ENCODE assay signal across 14 mouse cellular contexts in genomic region chr17:24640119-24640518, GRCm38 (mm10). TPM values are rescaled to one million over a fixed set of nuclear protein-coding genes. Genes with fewer than 3 reads are reported as not detected.
DNase-seq lines count a peak whose midpoint lies in the region; ATAC-seq and TF ChIP-seq lines count a peak whose summit lies in the region.
"Had no signal": no experiment of that assay in that cellular context is flagged by ENCODE, and none has a peak within 500 bp of the region (broad histone marks: within the 10 kb centered on the region; RNA-seq: fewer than 3 reads in every experiment).

No protein-coding gene starts in this region.

- TF ChIP-seq CTCF in hindbrain, postnatal 0 days (IDR thresholded peaks at IDR 0.05; ENCODE audit: low read depth): no peak
- no peak for TF ChIP-seq CTCF in E14TG2a.4 (conservative IDR thresholded peaks at IDR 0.05; ENCODE audit: low read length)

- H3K4me1 ChIP-seq in hindbrain, embryonic 12.5 days: peaks cover 26% of the 10 kb centered on the region
- no peaks in the 10 kb centered on the region for H3K4me1 ChIP-seq in hindbrain, postnatal 0 days (ENCODE audit: insufficient read depth, low read length)
- peaks cover 94% of the 10 kb centered on the region for H3K4me1 ChIP-seq in E14TG2a.4 (replicated peaks; ENCODE audit: low read depth, low read length)
- H3K4me1 ChIP-seq in brown adipose tissue, adult 24 weeks (ENCODE audit: control insufficient read depth, insufficient read depth, insufficient read length, low read length): peaks cover 15% of the 10 kb centered on the region
- H3K4me1 ChIP-seq in intestine, embryonic 16.5 days (ENCODE audit: control insufficient read depth, insufficient read depth, low read length): peaks cover 28% of the 10 kb centered on the region

- no peak overlapping the region for H3K9ac ChIP-seq in hindbrain, embryonic 12.5 days
- H3K9ac ChIP-seq in hindbrain, postnatal 0 days (replicated peaks; ENCODE audit: low read length): no peak overlapping the region
- H3K9ac ChIP-seq in intestine, embryonic 16.5 days (ENCODE audit: low read depth, low read length): peak overlapping the region; percentile 33; the same call in 1 of the 2 replicates
- H3K9ac ChIP-seq: liver, embryonic 12.5 days; neural tube, embryonic 12.5 days had no signal

- no peaks in the 10 kb centered on the region for H3K27me3 ChIP-seq in hindbrain, embryonic 12.5 days
- no peaks in the 10 kb centered on the region for H3K27me3 ChIP-seq in hindbrain, postnatal 0 days (ENCODE audit: insufficient read depth, low read length)
- no peaks in the 10 kb centered on the region for H3K27me3 ChIP-seq in E14TG2a.4 (ENCODE audit: insufficient read depth, low read length)
- H3K27me3 ChIP-seq in intestine, embryonic 16.5 days (replicated peaks; ENCODE audit: control insufficient read depth, insufficient read depth, low read length): no peaks in the 10 kb centered on the region
- H3K27me3 ChIP-seq: liver, embryonic 12.5 days; neural tube, embryonic 12.5 days had no signal

- H3K27ac ChIP-seq in hindbrain, embryonic 12.5 days: peak overlapping the region; percentile 76
- no peak overlapping the region for H3K27ac ChIP-seq in hindbrain, postnatal 0 days
- H3K27ac ChIP-seq in brown adipose tissue, adult 24 weeks (replicated peaks; ENCODE audit: low read depth, low read length): 0 out of 2 replicates have a peak overlapping the region, but pooled peaks have one; percentile 9
- H3K27ac ChIP-seq in intestine, embryonic 16.5 days (ENCODE audit: low read length): peak overlapping the region; percentile 89
- H3K27ac ChIP-seq: liver, embryonic 12.5 days had no signal

- 84% methylated on average over 7 of the region's 7 CpGs for WGBS in hindbrain, embryonic 12.5 days
- 88% methylated on average over 7 of the region's 7 CpGs for WGBS in hindbrain, postnatal 0 days
- 89% methylated on average over 7 of the region's 7 CpGs for WGBS in intestine, embryonic 16.5 days

- peaks cover 3% of the 10 kb centered on the region; the same call in 1 of the 2 replicates for H3K36me3 ChIP-seq in hindbrain, embryonic 12.5 days
- H3K36me3 ChIP-seq in hindbrain, postnatal 0 days (ENCODE audit: insufficient read depth, low read length): 0 out of 2 replicates have a peak, but pooled peaks cover 16% of the 10 kb centered on the region
- peaks cover 60% of the 10 kb centered on the region for H3K36me3 ChIP-seq in E14TG2a.4 (ENCODE audit: insufficient read depth, low read length)
- no peaks in the 10 kb centered on the region for H3K36me3 ChIP-seq in intestine, embryonic 16.5 days (ENCODE audit: control insufficient read depth, insufficient read depth, low read length)
- H3K36me3 ChIP-seq: neural tube, embryonic 12.5 days had no signal

- H3K9me3 ChIP-seq in hindbrain, embryonic 12.5 days (replicated peaks): no peaks in the 10 kb centered on the region
- no peaks in the 10 kb centered on the region for H3K9me3 ChIP-seq in hindbrain, postnatal 0 days (ENCODE audit: low read length)
- no peaks in the 10 kb centered on the region for H3K9me3 ChIP-seq in E14TG2a.4 (ENCODE audit: low read length)
- no peaks in the 10 kb centered on the region for H3K9me3 ChIP-seq in intestine, embryonic 16.5 days (ENCODE audit: control insufficient read depth, low read length)
- H3K9me3 ChIP-seq: liver, embryonic 12.5 days; midbrain, embryonic 10.5 days; neural tube, embryonic 12.5 days had no signal

- ATAC-seq in hindbrain, embryonic 12.5 days (ENCODE audit: low FRiP score): no peak
- ATAC-seq in hindbrain, postnatal 0 days: no peak
- no peak for ATAC-seq in intestine, embryonic 16.5 days
- ATAC-seq: liver, embryonic 12.5 days had no signal

- DNase-seq in hindbrain, postnatal 0 days (ENCODE audit: low spot score): no peak
- no peak for DNase-seq in frontal cortex, postnatal 36 days (ENCODE audit: low spot score in 2 of 2)
- DNase-seq in thymus, postnatal 4 days: no peak
- DNase-seq: cerebellum, postnatal 14 days; gastrocnemius, postnatal 25 days; thymus, adult 2 months had no signal

- H3K4me2 ChIP-seq in hindbrain, embryonic 12.5 days (replicated peaks): no peak overlapping the region
- no peak overlapping the region for H3K4me2 ChIP-seq in hindbrain, postnatal 0 days (ENCODE audit: low read depth, low read length)
- H3K4me2 ChIP-seq in intestine, embryonic 16.5 days (ENCODE audit: low read depth, low read length): no peak overlapping the region
- H3K4me2 ChIP-seq: liver, embryonic 12.5 days had no signal

- no peak overlapping the region for H3K4me3 ChIP-seq in hindbrain, embryonic 12.5 days
- no peak overlapping the region for H3K4me3 ChIP-seq in hindbrain, postnatal 0 days (ENCODE audit: low read length)
- H3K4me3 ChIP-seq in E14TG2a.4 (replicated peaks; ENCODE audit: low read length): peak overlapping the region; percentile 80
- no peak overlapping the region for H3K4me3 ChIP-seq in brown adipose tissue, adult 24 weeks (ENCODE audit: insufficient read depth, low read depth, low read length)
- H3K4me3 ChIP-seq in intestine, embryonic 16.5 days (ENCODE audit: low read length): no peak overlapping the region
- H3K4me3 ChIP-seq: liver, embryonic 12.5 days; midbrain, embryonic 10.5 days; neural tube, embryonic 12.5 days had no signal

RNA-seq across cellular contexts. Expression of gene Nthl1, which starts 7.6 kb away (rescaled TPM):
- 14.4 and 15.7 TPM in 2 replicates for polyA plus RNA-seq in hindbrain, embryonic 12.5 days (2016; fragmentation: Nextera tagmentation; extraction: Ambion mirVana)
- 4.2 and 5.6 TPM in 2 replicates for total RNA-seq in hindbrain, postnatal 0 days (2014; rRNA removed)
- 7.2 and 7.8 TPM in 2 replicates for polyA plus RNA-seq in hindbrain, postnatal 0 days (2015; fragmentation: Nextera tagmentation; extraction: Ambion mirVana)
- 3.4 and 7.7 TPM in 2 replicates for polyA plus RNA-seq in brown adipose tissue, adult 24 weeks (2012; ENCODE audit: insufficient read depth, insufficient read length, missing spikeins)
- 17.2 and 18.1 TPM in 2 replicates for polyA plus RNA-seq in intestine, embryonic 16.5 days (2015; fragmentation: Nextera tagmentation; extraction: Ambion mirVana)

RNA-seq across cellular contexts. Expression of gene Tsc2, which starts 7.7 kb away (rescaled TPM):
- 85.5 and 86.2 TPM in 2 replicates for polyA plus RNA-seq in hindbrain, embryonic 12.5 days (2016; fragmentation: Nextera tagmentation; extraction: Ambion mirVana)
- total RNA-seq in hindbrain, postnatal 0 days (2014; rRNA removed): 98.0 and 114 TPM in 2 replicates
- polyA plus RNA-seq in hindbrain, postnatal 0 days (2015; fragmentation: Nextera tagmentation; extraction: Ambion mirVana): 45.7 and 51.2 TPM in 2 replicates
- 67.6 and 69.2 TPM in 2 replicates for polyA plus RNA-seq in brown adipose tissue, adult 24 weeks (2012; ENCODE audit: insufficient read depth, insufficient read length, missing spikeins)
- polyA plus RNA-seq in intestine, embryonic 16.5 days (2015; fragmentation: Nextera tagmentation; extraction: Ambion mirVana): 38.5 and 41.8 TPM in 2 replicates

RNA-seq across cellular contexts. Expression of gene Slc9a3r2, which starts 10.0 kb away (rescaled TPM):
- polyA plus RNA-seq in hindbrain, embryonic 12.5 days (2016; fragmentation: Nextera tagmentation; extraction: Ambion mirVana): 39.2 and 39.6 TPM in 2 replicates
- total RNA-seq in hindbrain, postnatal 0 days (2014; rRNA removed): 72.8 and 91.1 TPM in 2 replicates
- 57.6 and 60.6 TPM in 2 replicates for polyA plus RNA-seq in hindbrain, postnatal 0 days (2015; fragmentation: Nextera tagmentation; extraction: Ambion mirVana)
- 20.1 and 32.2 TPM in 2 replicates for polyA plus RNA-seq in brown adipose tissue, adult 24 weeks (2012; ENCODE audit: insufficient read depth, insufficient read length, missing spikeins)
- polyA plus RNA-seq in intestine, embryonic 16.5 days (2015; fragmentation: Nextera tagmentation; extraction: Ambion mirVana): 37.5 and 38.6 TPM in 2 replicates

RNA-seq across cellular contexts. Expression of gene Npw, which starts 18.1 kb away (rescaled TPM):
- not detected in 2 replicates for polyA plus RNA-seq in hindbrain, embryonic 12.5 days (2016; fragmentation: Nextera tagmentation; extraction: Ambion mirVana)
- 0.78 TPM in 1 of 2 replicates, not detected in the other for total RNA-seq in hindbrain, postnatal 0 days (2014; rRNA removed)
- polyA plus RNA-seq in hindbrain, postnatal 0 days (2015; fragmentation: Nextera tagmentation; extraction: Ambion mirVana): 0.65 and 0.81 TPM in 2 replicates
- not detected in 2 replicates for polyA plus RNA-seq in brown adipose tissue, adult 24 weeks (2012; ENCODE audit: insufficient read depth, insufficient read length, missing spikeins)
- 0.29 TPM in 1 of 2 replicates, not detected in the other for polyA plus RNA-seq in intestine, embryonic 16.5 days (2015; fragmentation: Nextera tagmentation; extraction: Ambion mirVana)
- total RNA-seq: gastrocnemius, postnatal 25 days had no signal
- polyA plus RNA-seq: brain, embryonic 14.5 days; midbrain, embryonic 10.5 days; neural tube, embryonic 12.5 days had no signal

RNA-seq across cellular contexts. Expression of gene Zfp598, which starts 29.4 kb away (rescaled TPM):
- 23.0 and 25.2 TPM in 2 replicates for polyA plus RNA-seq in hindbrain, embryonic 12.5 days (2016; fragmentation: Nextera tagmentation; extraction: Ambion mirVana)
- total RNA-seq in hindbrain, postnatal 0 days (2014; rRNA removed): 40.9 and 47.0 TPM in 2 replicates
- 14.2 and 14.6 TPM in 2 replicates for polyA plus RNA-seq in hindbrain, postnatal 0 days (2015; fragmentation: Nextera tagmentation; extraction: Ambion mirVana)
- polyA plus RNA-seq in brown adipose tissue, adult 24 weeks (2012; ENCODE audit: insufficient read depth, insufficient read length, missing spikeins): 9.2 and 10.0 TPM in 2 replicates
- polyA plus RNA-seq in intestine, embryonic 16.5 days (2015; fragmentation: Nextera tagmentation; extraction: Ambion mirVana): 11.0 and 15.4 TPM in 2 replicates
